Mouse (Mus musculus): ENCODE measurements around the gene Iglon5.

DNA sequence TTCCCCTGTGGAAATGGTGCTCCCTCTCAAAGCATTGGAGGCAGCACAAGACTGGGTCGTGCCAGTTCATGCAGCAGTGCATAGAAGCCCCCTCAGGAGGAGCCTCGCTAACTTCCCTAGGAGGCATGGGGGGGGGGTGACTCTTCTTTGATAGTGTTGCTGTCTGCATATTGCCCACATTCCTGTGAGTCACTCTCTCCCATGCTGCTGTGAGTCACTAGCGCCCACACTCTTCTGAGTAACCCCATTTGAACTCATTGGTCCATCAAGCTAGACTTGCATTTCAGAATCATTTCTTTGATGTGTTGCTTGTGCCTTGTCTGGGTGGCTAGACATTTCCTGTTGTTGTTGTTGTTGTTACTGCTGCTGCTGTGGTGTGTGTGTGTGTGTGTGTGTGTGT, 8.7 kb downstream of the Iglon5 start:
- TF ChIP-seq CTCF (IDR thresholded peaks at IDR 0.05; ENCODE audit: low read depth), result no peak
- no peak for TF ChIP-seq EP300 (IDR thresholded peaks at IDR 0.05; ENCODE audit: low read depth)

All from liver, embryonic 14.5 days (tissue).